Mouse (Mus musculus) forebrain, embryonic 16.5 days (tissue): ENCODE data around the gene Stfa2l1. TPM values are rescaled to one million over a fixed set of nuclear protein-coding genes. Genes with fewer than 3 reads are reported as not detected.
"Not testable (repeated sequence)": the region's sequence is repeated elsewhere in the genome, so short reads cannot be mapped to it uniquely, and the experiment has no call there.

Source experiments
- ATAC-seq: fragments of 200-750 bp; cut with Nextera tagmentation; 2 replicates; pipeline ENCODE4 v1.8.0; 2017; ENCODE audit warnings: mild to moderate bottlenecking, moderate library complexity
- H3K27ac ChIP-seq: fragments of 300-500 bp; sonication (generic); 2 replicates; pipeline ENCODE4 v1.5.1; 2014; ENCODE audit warnings: low read length, control low read depth
- H3K27me3 ChIP-seq: fragments of 300-500 bp; sonication (generic); replicated peaks from 2 replicates; pipeline ENCODE4 v1.6.1; 2014; ENCODE audit warnings: low read length; ENCODE audit not compliant: control insufficient read depth, insufficient read depth
- H3K36me3 ChIP-seq: fragments of 300-500 bp; sonication (generic); 2 replicates; pipeline ENCODE4 v1.6.1; 2014; ENCODE audit not compliant: control insufficient read depth, insufficient read depth
- H3K4me1 ChIP-seq: fragments of 300-500 bp; sonication (generic); replicated peaks from 2 replicates; pipeline ENCODE4 v1.6.1; 2014; ENCODE audit warnings: low read length; ENCODE audit not compliant: control insufficient read depth, insufficient read depth
- H3K4me2 ChIP-seq: fragments of 300-500 bp; sonication (generic); 2 replicates; pipeline ENCODE4 v1.6.1; 2014; ENCODE audit warnings: mild to moderate bottlenecking, low read length, control low read depth
- H3K4me3 ChIP-seq: fragments of 300-500 bp; sonication (generic); replicated peaks from 2 replicates; pipeline ENCODE4 v1.5.1; 2014; ENCODE audit warnings: mild to moderate bottlenecking, low read length, control low read depth
- H3K9ac ChIP-seq: fragments of 300-500 bp; sonication (generic); replicated peaks from 2 replicates; pipeline ENCODE4 v1.6.1; 2014; ENCODE audit warnings: low read depth, low read length, control low read depth
- H3K9me3 ChIP-seq: fragments of 300-500 bp; sonication (generic); 2 replicates; pipeline ENCODE4 v1.6.1; 2016; ENCODE audit warnings: low read length; ENCODE audit not compliant: control insufficient read depth
- WGBS: fragments of 180-500 bp; shearing (Covaris S2); extraction: QIAGEN DNeasy Blood & Tissue Kit; methylation state at CpG from one replicate; pipeline ENCODE4 v1.1.7; 2014; 5-methylcytosine and 5-hydroxymethylcytosine counted together
- polyA plus RNA-seq: library from polyadenylated mRNA; unstranded; fragments of >200 nt; fragmentation: Nextera tagmentation; extraction: Ambion mirVana; gene quantifications from 2 replicates; pipeline ENCODE4 v1.2.1, GENCODE M21; 2015

Gene Stfa2l1
- polyA plus RNA-seq, 1 experiment from 2014 or later: not detected

GRCm38 (mm10) chr16:36199226-36199625 is 42.6 kb downstream of the Stfa2l1 start:
- H3K27me3 ChIP-seq: no peaks in the 10 kb centered on the region
- no peak for ATAC-seq
- H3K4me1 ChIP-seq: no peaks in the 10 kb centered on the region
- H3K9ac ChIP-seq: no peak overlapping the region
- H3K27ac ChIP-seq: no peak overlapping the region
- H3K4me3 ChIP-seq: no peak overlapping the region
- H3K4me2 ChIP-seq: no peak overlapping the region
- no peaks in the 10 kb centered on the region for H3K9me3 ChIP-seq
- H3K36me3 ChIP-seq: no peaks in the 10 kb centered on the region
- 47% methylated on average over 19 of the region's 19 CpGs for WGBS

GRCm38 (mm10) chr16:36203846-36204245 is 47.2 kb downstream of the Stfa2l1 start:
- Histone ChIP-seq H3K4me1 (no peaks in the 10 kb centered on the region), H3K36me3 (no peaks in the 10 kb centered on the region), H3K4me2 (no peak overlapping the region), H3K4me3 (no peak overlapping the region), H3K27ac (no peak overlapping the region), H3K9ac (no peak overlapping the region), H3K27me3 (no peaks in the 10 kb centered on the region), H3K9me3 (no peaks in the 10 kb centered on the region)
- ATAC-seq: no peak
- 77% methylated on average over 5 of the region's 5 CpGs for WGBS

GRCm38 (mm10) chr16:36205684-36206083 is 49.1 kb downstream of the Stfa2l1 start:
- not testable (repeated sequence) for H3K4me2 ChIP-seq, H3K4me3 ChIP-seq, H3K9me3 ChIP-seq, H3K4me1 ChIP-seq, H3K9ac ChIP-seq, H3K36me3 ChIP-seq, H3K27ac ChIP-seq, H3K27me3 ChIP-seq, ATAC-seq
- WGBS: 39% methylated on average over 2 of the region's 2 CpGs

GRCm38 (mm10) chr16:36209967-36210453 is 53.4 kb downstream of the Stfa2l1 start, which contains the start of gene Gm5416:
Gene Gm5416 (plus strand): TSS chr16:36210403.
- no peaks in the 10 kb centered on the region for H3K27me3 ChIP-seq
- 84% methylated on average over 2 of the region's 2 CpGs for WGBS
- no peak within 1 kb of the TSS for H3K9ac ChIP-seq
- H3K4me1 ChIP-seq: no peaks in the 10 kb centered on the region
- ATAC-seq: no peak
- H3K27ac ChIP-seq: no peak within 1 kb of the TSS
- H3K4me3 ChIP-seq: no peak within 1 kb of the TSS
- H3K4me2 ChIP-seq: no peak within 1 kb of the TSS
- H3K9me3 ChIP-seq: no peaks in the 10 kb centered on the region
- H3K36me3 ChIP-seq: no peaks in the 10 kb centered on the region

Other genes with a start within 250 kb of the Stfa2l1 start
- 2.3 and 2.5 TPM in 2 replicates for gene Parp9, start 218.3 kb upstream of the Stfa2l1 start, polyA plus RNA-seq
- 1.7 and 2.4 TPM in 2 replicates for gene Dtx3l, start 217.7 kb upstream of the Stfa2l1 start, polyA plus RNA-seq
- 85.5 and 88.4 TPM in 2 replicates for gene Kpna1, start 178.1 kb upstream of the Stfa2l1 start, polyA plus RNA-seq
- gene Wdr5b, start 115.6 kb upstream of the Stfa2l1 start, polyA plus RNA-seq: 14.4 and 15.5 TPM in 2 replicates
- gene Fam162a, start 85.2 kb upstream of the Stfa2l1 start, polyA plus RNA-seq: 144 and 171 TPM in 2 replicates
- 35.0 and 36.3 TPM in 2 replicates for gene Ccdc58, start 85.1 kb upstream of the Stfa2l1 start, polyA plus RNA-seq
- not detected in 2 replicates for gene Csta1, start 25.6 kb upstream of the Stfa2l1 start, polyA plus RNA-seq
- 0.96 TPM in 1 of 2 replicates, not detected in the other for gene Gm5483, start 27.4 kb downstream of the Stfa2l1 start, polyA plus RNA-seq
- gene Gm5416, start 53.6 kb downstream of the Stfa2l1 start, polyA plus RNA-seq: not detected in 2 replicates
- gene 2010005H15Rik, start 64.7 kb downstream of the Stfa2l1 start, polyA plus RNA-seq: not detected in 2 replicates
- gene Stfa1, start 120.1 kb downstream of the Stfa2l1 start, polyA plus RNA-seq: 0.62 TPM in 1 of 2 replicates, not detected in the other
- not detected in 2 replicates for gene BC117090, start 177.5 kb downstream of the Stfa2l1 start, polyA plus RNA-seq
- 1.2 TPM in 1 of 2 replicates, not detected in the other for gene BC100530, start 210.9 kb downstream of the Stfa2l1 start, polyA plus RNA-seq